Mouse (Mus musculus): ENCODE measurements around the gene Ap3d1. TPM values are rescaled to one million over a fixed set of nuclear protein-coding genes. Genes with fewer than 3 reads are reported as not detected.

The Ap3d1 gene
- polyA plus RNA-seq, 1 experiment from 2014 or later = 54.5 TPM

DNA sequence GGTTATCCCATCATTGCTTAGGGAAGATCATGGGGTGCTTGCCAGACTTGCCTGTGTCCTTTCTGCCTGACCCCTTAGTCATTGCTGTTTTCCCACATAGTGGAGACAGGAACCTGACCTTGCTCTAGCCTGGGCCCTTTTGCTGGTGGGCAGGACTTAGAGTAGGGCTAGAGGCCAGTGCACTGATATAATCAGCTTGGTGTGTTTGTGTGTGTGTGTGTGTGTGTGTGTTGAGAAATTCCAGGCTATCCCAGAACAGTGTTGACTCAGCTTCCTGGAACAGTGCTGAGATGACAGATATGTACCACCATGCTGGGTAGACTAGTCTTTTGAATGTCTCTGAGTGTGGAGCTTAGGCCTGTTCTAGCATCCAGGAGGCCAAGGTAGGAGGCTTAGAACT lies 37.5 kb upstream of the Ap3d1 start:
- Histone ChIP-seq H3K4me2 (ENCODE audit: low read length) (no peak overlapping the region), H3K4me3 (ENCODE audit: control insufficient read depth in 1 of 2, insufficient read depth in 1 of 2, low read depth in 1 of 2, low read length in 2 of 2) (no peak overlapping the region), H3K27me3 (ENCODE audit: control insufficient read depth, insufficient read depth, low read length) (no peaks in the 10 kb centered on the region), H3K9ac (ENCODE audit: low read length) (no peak overlapping the region), H3K27ac (replicated peaks in 1 of 2; ENCODE audit: control insufficient read depth in 1 of 2, insufficient read depth in 1 of 2, low read depth in 2 of 2, low read length in 2 of 2) (no peak overlapping the region), H3K4me1 (ENCODE audit: control insufficient read depth in 2 of 2, insufficient read depth in 2 of 2, low read length in 2 of 2) (peaks cover 16 to 20% of the 10 kb centered on the region in 2 experiments), H3K9me3 (ENCODE audit: control insufficient read depth, low read length) (no peaks in the 10 kb centered on the region), H3K36me3 (ENCODE audit: control insufficient read depth, insufficient read depth, low read length) (peaks cover 99% of the 10 kb centered on the region)
- ATAC-seq (ENCODE audit: insufficient number of reproducible peaks, insufficient read depth, low FRiP score, low read depth) = no peak

DNA sequence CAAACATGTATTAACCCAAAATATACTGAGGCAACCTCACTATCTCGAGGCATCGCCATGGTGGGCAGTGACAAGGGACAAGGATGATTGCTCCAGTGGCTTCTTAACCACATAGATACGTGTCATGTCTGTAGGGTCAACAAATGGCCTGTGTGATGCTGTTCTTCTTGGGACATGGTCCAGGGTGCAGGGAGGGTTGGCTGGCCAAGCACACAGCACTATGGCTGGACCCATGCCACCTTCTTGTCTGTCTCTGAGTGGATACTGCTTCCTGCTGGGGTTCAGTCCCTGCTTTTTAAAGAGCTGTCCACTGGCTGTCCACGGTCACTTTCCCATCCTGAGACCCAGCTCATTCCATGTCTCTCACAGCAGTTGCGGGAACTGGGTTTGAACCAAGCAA lies 35.1 kb upstream of the Ap3d1 start:
- H3K4me2 ChIP-seq (ENCODE audit: low read length) = no peak overlapping the region
- no peak overlapping the region for H3K27ac ChIP-seq (replicated peaks in 1 of 2; ENCODE audit: control insufficient read depth in 1 of 2, insufficient read depth in 1 of 2, low read depth in 2 of 2, low read length in 2 of 2)
- no peaks in the 10 kb centered on the region for H3K9me3 ChIP-seq (ENCODE audit: control insufficient read depth, low read length)
- no peak for ATAC-seq (ENCODE audit: insufficient number of reproducible peaks, insufficient read depth, low FRiP score, low read depth)
- no peak overlapping the region for H3K9ac ChIP-seq (ENCODE audit: low read length)
- H3K27me3 ChIP-seq (ENCODE audit: control insufficient read depth, insufficient read depth, low read length) = no peaks in the 10 kb centered on the region
- WGBS = 90% methylated on average over 5 of the region's 5 CpGs
- peaks cover 35 to 41% of the 10 kb centered on the region in 2 experiments for H3K4me1 ChIP-seq (ENCODE audit: control insufficient read depth in 2 of 2, insufficient read depth in 2 of 2, low read length in 2 of 2)
- peaks cover 94% of the 10 kb centered on the region for H3K36me3 ChIP-seq (ENCODE audit: control insufficient read depth, insufficient read depth, low read length)
- no peak overlapping the region for H3K4me3 ChIP-seq (ENCODE audit: control insufficient read depth in 1 of 2, insufficient read depth in 1 of 2, low read depth in 1 of 2, low read length in 2 of 2)

DNA sequence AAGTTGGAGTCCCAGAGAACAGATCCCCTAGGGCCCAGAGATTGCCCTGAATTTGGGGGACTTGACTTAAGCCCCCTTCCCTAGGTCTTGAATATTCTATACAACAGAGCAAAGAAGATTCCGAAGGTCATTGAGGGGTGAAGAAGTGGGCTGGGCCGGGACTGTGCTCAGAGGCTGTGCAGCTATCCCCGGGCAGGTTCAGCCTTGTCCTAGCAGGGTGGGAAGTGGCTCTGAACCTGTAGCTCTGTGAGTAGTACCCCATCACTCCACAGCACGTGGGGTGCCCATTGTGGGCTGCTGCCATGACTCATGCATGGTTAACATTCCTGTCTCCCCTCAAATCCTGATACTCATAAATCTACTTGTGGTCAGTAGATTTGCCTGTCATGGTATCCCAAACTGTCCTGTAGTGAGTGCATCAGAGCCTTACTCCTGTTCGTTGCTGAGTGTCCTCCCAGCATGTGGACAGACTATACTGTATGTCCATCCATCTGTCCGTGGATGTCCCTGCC lies 34.4 kb upstream of the Ap3d1 start:
- Histone ChIP-seq H3K4me3 (ENCODE audit: control insufficient read depth in 1 of 2, insufficient read depth in 1 of 2, low read depth in 1 of 2, low read length in 2 of 2) (no peak overlapping the region), H3K4me1 (ENCODE audit: control insufficient read depth in 2 of 2, insufficient read depth in 2 of 2, low read length in 2 of 2) (peaks cover 35 to 41% of the 10 kb centered on the region in 2 experiments), H3K36me3 (ENCODE audit: control insufficient read depth, insufficient read depth, low read length) (peaks cover 94% of the 10 kb centered on the region), H3K4me2 (ENCODE audit: low read length) (no peak overlapping the region), H3K27me3 (ENCODE audit: control insufficient read depth, insufficient read depth, low read length) (no peaks in the 10 kb centered on the region), H3K9me3 (ENCODE audit: control insufficient read depth, low read length) (no peaks in the 10 kb centered on the region), H3K9ac (ENCODE audit: low read length) (peak overlapping the region; percentile 18; the same call in 1 of the 2 replicates), H3K27ac (replicated peaks in 1 of 2; ENCODE audit: control insufficient read depth in 1 of 2, insufficient read depth in 1 of 2, low read depth in 2 of 2, low read length in 2 of 2) (peak overlapping the region in 1 of 2 experiments; percentile 80; a peak in 2 of 4 replicates)
- WGBS = 66% methylated on average over 6 of the region's 6 CpGs
- ATAC-seq (ENCODE audit: insufficient number of reproducible peaks, insufficient read depth, low FRiP score, low read depth) = no peak

DNA sequence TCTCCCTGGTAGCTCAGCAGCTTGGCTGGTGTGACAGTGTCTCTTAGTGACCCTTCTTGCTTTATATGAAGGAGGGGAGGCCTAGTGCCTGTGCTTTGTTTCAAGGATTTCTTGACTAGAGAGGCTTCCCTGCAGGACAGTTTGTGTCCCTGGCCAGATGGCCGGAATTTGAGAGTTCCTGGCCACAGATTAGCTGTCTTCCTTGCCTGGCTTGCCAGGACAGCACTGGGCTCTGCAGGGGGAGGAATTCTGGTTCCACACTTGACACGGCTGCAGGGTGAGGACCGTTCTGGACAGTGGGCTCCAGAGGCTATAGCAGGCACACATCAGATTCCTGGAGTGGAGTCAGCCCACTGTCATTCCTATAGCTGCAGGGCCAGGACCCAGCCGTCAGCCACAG lies 33.7 kb upstream of the Ap3d1 start:
- Histone ChIP-seq H3K27me3 (ENCODE audit: control insufficient read depth, insufficient read depth, low read length) (no peaks in the 10 kb centered on the region), H3K4me2 (ENCODE audit: low read length) (no peak overlapping the region), H3K36me3 (ENCODE audit: control insufficient read depth, insufficient read depth, low read length) (peaks cover 94% of the 10 kb centered on the region), H3K9ac (ENCODE audit: low read length) (peak overlapping the region; percentile 18), H3K9me3 (ENCODE audit: control insufficient read depth, low read length) (no peaks in the 10 kb centered on the region), H3K4me3 (ENCODE audit: control insufficient read depth in 1 of 2, insufficient read depth in 1 of 2, low read depth in 1 of 2, low read length in 2 of 2) (no peak overlapping the region), H3K4me1 (ENCODE audit: control insufficient read depth in 2 of 2, insufficient read depth in 2 of 2, low read length in 2 of 2) (peaks cover 35 to 41% of the 10 kb centered on the region in 2 experiments), H3K27ac (replicated peaks in 1 of 2; ENCODE audit: control insufficient read depth in 1 of 2, insufficient read depth in 1 of 2, low read depth in 2 of 2, low read length in 2 of 2) (peak overlapping the region; percentile 29 to 80)
- no peak for ATAC-seq (ENCODE audit: insufficient number of reproducible peaks, insufficient read depth, low FRiP score, low read depth)
- WGBS = 54% methylated on average over 4 of the region's 4 CpGs

DNA sequence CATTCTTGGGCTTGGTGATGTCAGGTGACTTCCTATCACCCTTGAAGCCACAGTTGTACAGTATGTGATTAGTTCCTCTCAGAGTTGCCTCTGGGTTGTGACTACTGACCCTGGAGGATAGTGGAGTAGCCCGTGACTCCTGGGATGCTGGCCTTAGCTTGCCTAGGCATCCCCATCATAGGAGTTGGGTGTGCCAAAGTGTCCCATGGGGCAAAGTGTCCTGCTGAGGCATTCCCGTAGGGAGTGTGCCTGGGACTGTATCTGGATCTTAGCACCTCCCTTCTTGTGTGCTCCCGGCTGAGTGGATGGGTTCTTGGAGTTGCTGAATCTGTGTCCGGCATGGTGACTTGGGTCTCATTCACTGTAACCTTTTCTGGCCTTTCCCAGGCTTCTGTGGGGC lies 32.9 kb upstream of the Ap3d1 start:
- Histone ChIP-seq H3K4me3 (ENCODE audit: control insufficient read depth in 1 of 2, insufficient read depth in 1 of 2, low read depth in 1 of 2, low read length in 2 of 2) (no peak overlapping the region), H3K9me3 (ENCODE audit: control insufficient read depth, low read length) (no peaks in the 10 kb centered on the region), H3K9ac (ENCODE audit: low read length) (peak overlapping the region; percentile 18), H3K4me1 (ENCODE audit: control insufficient read depth in 2 of 2, insufficient read depth in 2 of 2, low read length in 2 of 2) (peaks cover 35 to 41% of the 10 kb centered on the region in 2 experiments), H3K27ac (replicated peaks in 1 of 2; ENCODE audit: control insufficient read depth in 1 of 2, insufficient read depth in 1 of 2, low read depth in 2 of 2, low read length in 2 of 2) (peak overlapping the region; percentile 71 to 80), H3K27me3 (ENCODE audit: control insufficient read depth, insufficient read depth, low read length) (no peaks in the 10 kb centered on the region), H3K4me2 (ENCODE audit: low read length) (0 out of 2 replicates have a peak overlapping the region, but pooled peaks have one; percentile 23), H3K36me3 (ENCODE audit: control insufficient read depth, insufficient read depth, low read length) (peaks cover 94% of the 10 kb centered on the region)
- WGBS = 38% methylated on average over 4 of the region's 4 CpGs
- ATAC-seq (ENCODE audit: insufficient number of reproducible peaks, insufficient read depth, low FRiP score, low read depth) = no peak

DNA sequence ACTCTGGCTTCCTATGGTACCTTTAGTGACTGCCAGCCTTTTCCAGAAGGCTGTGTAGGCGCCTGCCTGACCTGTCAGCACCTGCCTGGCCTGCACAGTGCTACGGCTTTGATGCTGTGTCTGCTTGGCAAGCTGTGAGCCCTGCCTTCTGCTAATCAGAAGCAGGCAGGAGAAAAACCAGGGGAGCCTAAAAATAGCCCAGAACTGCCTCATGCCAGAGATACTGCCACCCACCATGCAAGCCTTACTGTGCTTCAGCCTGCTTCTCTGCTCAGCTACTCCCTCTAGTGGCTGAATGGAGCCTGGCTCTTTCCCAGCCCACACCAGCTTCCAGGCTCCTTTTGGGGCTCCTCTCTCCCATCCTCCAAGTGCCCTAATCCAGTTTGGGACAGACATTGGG lies 32.5 kb upstream of the Ap3d1 start:
- 8% methylated on average over 2 of the region's 2 CpGs for WGBS
- Histone ChIP-seq H3K9me3 (ENCODE audit: control insufficient read depth, low read length) (no peaks in the 10 kb centered on the region), H3K36me3 (ENCODE audit: control insufficient read depth, insufficient read depth, low read length) (peaks cover 94% of the 10 kb centered on the region), H3K27ac (replicated peaks in 1 of 2; ENCODE audit: control insufficient read depth in 1 of 2, insufficient read depth in 1 of 2, low read depth in 2 of 2, low read length in 2 of 2) (peak overlapping the region; percentile 92 to 98), H3K4me1 (ENCODE audit: control insufficient read depth in 2 of 2, insufficient read depth in 2 of 2, low read length in 2 of 2) (peaks cover 35 to 41% of the 10 kb centered on the region in 2 experiments), H3K4me2 (ENCODE audit: low read length) (0 out of 2 replicates have a peak overlapping the region, but pooled peaks have one; percentile 23), H3K4me3 (ENCODE audit: control insufficient read depth in 1 of 2, insufficient read depth in 1 of 2, low read depth in 1 of 2, low read length in 2 of 2) (no peak overlapping the region), H3K9ac (ENCODE audit: low read length) (peak overlapping the region; percentile 18), H3K27me3 (ENCODE audit: control insufficient read depth, insufficient read depth, low read length) (no peaks in the 10 kb centered on the region)
- peak; percentile 94 for ATAC-seq (ENCODE audit: insufficient number of reproducible peaks, insufficient read depth, low FRiP score, low read depth)

DNA sequence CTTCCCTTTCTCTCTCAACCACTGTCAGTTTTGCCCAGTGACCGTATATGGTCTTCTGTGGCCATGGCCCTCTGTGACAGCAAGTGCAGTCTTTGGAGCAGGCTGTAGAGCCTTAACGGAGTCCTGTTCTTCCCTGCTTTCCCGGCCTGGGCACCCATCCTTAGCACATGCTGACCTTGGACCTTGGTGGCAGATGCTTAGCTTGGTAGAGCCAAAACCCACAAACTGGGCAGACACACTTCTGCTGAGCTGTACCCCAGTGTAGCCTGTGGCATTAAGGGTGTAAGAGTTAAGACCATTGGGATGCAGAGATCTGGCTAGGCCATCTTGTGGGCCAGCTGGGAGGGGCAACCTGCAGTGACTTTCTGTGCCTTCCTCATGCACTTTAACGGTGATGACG lies 31.8 kb upstream of the Ap3d1 start:
- Histone ChIP-seq H3K27me3 (ENCODE audit: control insufficient read depth, insufficient read depth, low read length) (no peaks in the 10 kb centered on the region), H3K9ac (ENCODE audit: low read length) (peak overlapping the region; percentile 59), H3K36me3 (ENCODE audit: control insufficient read depth, insufficient read depth, low read length) (peaks cover 92% of the 10 kb centered on the region)

DNA sequence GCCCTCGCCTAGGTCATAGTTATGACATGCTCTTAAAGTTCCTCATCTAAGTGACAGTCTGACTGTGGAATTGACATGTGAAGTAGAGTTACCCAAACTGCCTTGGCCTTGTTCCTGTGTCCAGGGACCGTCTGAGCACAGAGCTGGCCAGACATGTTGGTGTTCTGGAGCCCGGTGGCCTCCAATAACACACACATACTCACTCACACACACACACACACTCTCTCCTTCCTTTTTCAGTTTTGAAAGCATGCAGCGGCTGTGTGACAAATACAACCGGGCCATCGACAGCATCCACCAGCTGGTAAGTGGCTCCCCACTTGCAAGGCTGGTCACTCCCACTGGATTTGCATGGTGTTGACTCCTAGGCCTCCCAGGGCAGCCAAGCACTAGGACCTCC lies 26.3 kb upstream of the Ap3d1 start:
- 80% methylated on average over 6 of the region's 6 CpGs for WGBS
- peaks cover 89% of the 10 kb centered on the region for H3K36me3 ChIP-seq (ENCODE audit: control insufficient read depth, insufficient read depth, low read length)

More for the DNA sequence above, 31.8 kb upstream of the Ap3d1 start:
- peaks cover 35 to 41% of the 10 kb centered on the region in 2 experiments for H3K4me1 ChIP-seq (ENCODE audit: control insufficient read depth in 2 of 2, insufficient read depth in 2 of 2, low read length in 2 of 2)
- ATAC-seq (ENCODE audit: insufficient number of reproducible peaks, insufficient read depth, low FRiP score, low read depth) = no peak
- peak overlapping the region; percentile 92 to 98 for H3K27ac ChIP-seq (replicated peaks in 1 of 2; ENCODE audit: control insufficient read depth in 1 of 2, insufficient read depth in 1 of 2, low read depth in 2 of 2, low read length in 2 of 2)
- 43% methylated on average over 5 of the region's 5 CpGs for WGBS
- no peak overlapping the region for H3K4me3 ChIP-seq (ENCODE audit: control insufficient read depth in 1 of 2, insufficient read depth in 1 of 2, low read depth in 1 of 2, low read length in 2 of 2)
- peak overlapping the region; percentile 8; the same call in 1 of the 2 replicates for H3K4me2 ChIP-seq (ENCODE audit: low read length)
- no peaks in the 10 kb centered on the region for H3K9me3 ChIP-seq (ENCODE audit: control insufficient read depth, low read length)

More for the DNA sequence above, 26.3 kb upstream of the Ap3d1 start:
- Histone ChIP-seq H3K9me3 (ENCODE audit: control insufficient read depth, low read length) (no peaks in the 10 kb centered on the region), H3K4me3 (ENCODE audit: control insufficient read depth in 1 of 2, insufficient read depth in 1 of 2, low read depth in 1 of 2, low read length in 2 of 2) (no peak overlapping the region), H3K4me1 (ENCODE audit: control insufficient read depth in 2 of 2, insufficient read depth in 2 of 2, low read length in 2 of 2) (peaks cover 10 to 24% of the 10 kb centered on the region in 2 experiments), H3K27ac (replicated peaks in 1 of 2; ENCODE audit: control insufficient read depth in 1 of 2, insufficient read depth in 1 of 2, low read depth in 2 of 2, low read length in 2 of 2) (no peak overlapping the region), H3K4me2 (ENCODE audit: low read length) (no peak overlapping the region), H3K9ac (ENCODE audit: low read length) (no peak overlapping the region), H3K27me3 (ENCODE audit: control insufficient read depth, insufficient read depth, low read length) (no peaks in the 10 kb centered on the region)
- no peak for ATAC-seq (ENCODE audit: insufficient number of reproducible peaks, insufficient read depth, low FRiP score, low read depth)
